Mouse (Mus musculus) intestine, embryonic 15.5 days (tissue): ENCODE measurements around the gene Ehbp1. TPM values are rescaled to one million over a fixed set of nuclear protein-coding genes. Genes with fewer than 3 reads are reported as not detected.

Experiments
- ATAC-seq: fragments of 200-750 bp; cut with Nextera tagmentation; 2 replicates; pipeline ENCODE4 v1.8.0; 2017; ENCODE audit warnings: moderate TSS enrichment, moderate library complexity
- H3K27ac ChIP-seq: fragments of 300-500 bp; sonication (generic); 2 replicates; pipeline ENCODE4 v1.5.1; 2015; ENCODE audit warnings: mild to moderate bottlenecking, inconsistent platforms
- H3K27me3 ChIP-seq: fragments of 300-500 bp; sonication (generic); replicated peaks from 2 replicates; pipeline ENCODE4 v1.6.1; 2015; ENCODE audit warnings: inconsistent platforms
- H3K36me3 ChIP-seq: fragments of 300-500 bp; sonication (generic); 2 replicates; pipeline ENCODE4 v1.6.1; 2015; ENCODE audit warnings: inconsistent platforms
- H3K4me1 ChIP-seq: fragments of 300-500 bp; sonication (generic); replicated peaks from 2 replicates; pipeline ENCODE4 v1.6.1; 2015; ENCODE audit warnings: inconsistent platforms
- H3K4me2 ChIP-seq: fragments of 300-500 bp; sonication (generic); replicated peaks from 2 replicates; pipeline ENCODE4 v1.6.1; 2015; ENCODE audit warnings: mild to moderate bottlenecking, inconsistent platforms
- H3K4me3 ChIP-seq: fragments of 300-500 bp; sonication (generic); replicated peaks from 2 replicates; pipeline ENCODE4 v1.5.1; 2015; ENCODE audit warnings: inconsistent platforms
- H3K9ac ChIP-seq: fragments of 300-500 bp; sonication (generic); 2 replicates; pipeline ENCODE4 v1.6.1; 2015; ENCODE audit warnings: inconsistent platforms
- H3K9me3 ChIP-seq: fragments of 300-500 bp; sonication (generic); 2 replicates; pipeline ENCODE4 v1.6.1; 2016; ENCODE audit warnings: inconsistent platforms
- WGBS: fragments of 180-500 bp; shearing (Covaris S2); methylation state at CpG from one replicate; pipeline ENCODE4 v1.1.7; 2015; 5-methylcytosine and 5-hydroxymethylcytosine counted together
- polyA plus RNA-seq: library from polyadenylated mRNA; unstranded; fragments of >200 nt; fragmentation: Nextera tagmentation; extraction: Ambion mirVana; gene quantifications from 2 replicates; pipeline ENCODE4 v1.2.1, GENCODE M21; 2015

Gene Ehbp1
- polyA plus RNA-seq, 1 experiment from 2014 or later, result 8.8 TPM

- ATAC-seq, result no peak
- Histone ChIP-seq H3K9ac (no peak overlapping the region), H3K27ac (no peak overlapping the region), H3K9me3 (no peaks in the 10 kb centered on the region), H3K4me1 (no peaks in the 10 kb centered on the region), H3K4me2 (no peak overlapping the region), H3K4me3 (no peak overlapping the region), H3K27me3 (no peaks in the 10 kb centered on the region), H3K36me3 (no peaks in the 10 kb centered on the region; the same call in 1 of the 2 replicates)
- 89% methylated on average over 3 of the region's 3 CpGs for WGBS
Observed at GRCm38 (mm10) chr11:22271889-22272288, 70.2 kb downstream of the Ehbp1 start.

GRCm38 (mm10) chr11:22269643-22270042 lies 72.4 kb downstream of the Ehbp1 start:
- no peak overlapping the region for H3K27ac ChIP-seq
- 47% methylated on average over 4 of the region's 4 CpGs for WGBS
- H3K27me3 ChIP-seq, result no peaks in the 10 kb centered on the region
- no peak overlapping the region for H3K9ac ChIP-seq
- H3K4me3 ChIP-seq, result no peak overlapping the region
- no peak overlapping the region for H3K4me2 ChIP-seq
- peak; percentile 57; the same call in 1 of the 2 replicates for ATAC-seq
- H3K36me3 ChIP-seq, result no peaks in the 10 kb centered on the region
- no peaks in the 10 kb centered on the region for H3K4me1 ChIP-seq
- no peaks in the 10 kb centered on the region for H3K9me3 ChIP-seq

GRCm38 (mm10) chr11:22269173-22269572 lies 72.9 kb downstream of the Ehbp1 start:
- H3K27ac ChIP-seq, result no peak overlapping the region
- H3K9me3 ChIP-seq, result no peaks in the 10 kb centered on the region
- H3K27me3 ChIP-seq, result no peaks in the 10 kb centered on the region
- no peak overlapping the region for H3K4me2 ChIP-seq
- no peak for ATAC-seq
- no peak overlapping the region for H3K9ac ChIP-seq
- no peak overlapping the region for H3K4me3 ChIP-seq
- H3K36me3 ChIP-seq, result no peaks in the 10 kb centered on the region
- 69% methylated on average over 3 of the region's 3 CpGs for WGBS
- no peaks in the 10 kb centered on the region for H3K4me1 ChIP-seq

GRCm38 (mm10) chr11:22267014-22267413 lies 75.1 kb downstream of the Ehbp1 start:
- H3K27me3 ChIP-seq, result no peaks in the 10 kb centered on the region
- H3K9me3 ChIP-seq, result no peaks in the 10 kb centered on the region
- H3K27ac ChIP-seq, result no peak overlapping the region
- H3K4me3 ChIP-seq, result no peak overlapping the region
- H3K4me1 ChIP-seq, result no peaks in the 10 kb centered on the region
- H3K36me3 ChIP-seq, result no peaks in the 10 kb centered on the region
- no peak overlapping the region for H3K9ac ChIP-seq
- ATAC-seq, result peak; percentile 91
- no peak overlapping the region for H3K4me2 ChIP-seq

GRCm38 (mm10) chr11:22255418-22255817 lies 86.7 kb downstream of the Ehbp1 start:
- WGBS, result 100% methylated on average over 1 of the region's 1 CpGs
- Histone ChIP-seq H3K27ac (no peak overlapping the region), H3K4me3 (no peak overlapping the region), H3K36me3 (no peaks in the 10 kb centered on the region), H3K9me3 (no peaks in the 10 kb centered on the region), H3K4me1 (no peaks in the 10 kb centered on the region), H3K9ac (no peak overlapping the region), H3K27me3 (no peaks in the 10 kb centered on the region), H3K4me2 (no peak overlapping the region)
- no peak for ATAC-seq

GRCm38 (mm10) chr11:22249363-22249762 lies 92.7 kb downstream of the Ehbp1 start:
- Histone ChIP-seq H3K4me1 (no peaks in the 10 kb centered on the region), H3K36me3 (no peaks in the 10 kb centered on the region), H3K4me3 (no peak overlapping the region), H3K4me2 (no peak overlapping the region), H3K9me3 (no peaks in the 10 kb centered on the region), H3K27me3 (no peaks in the 10 kb centered on the region), H3K9ac (no peak overlapping the region), H3K27ac (no peak overlapping the region)
- ATAC-seq, result no peak
- WGBS, result 70% methylated on average over 2 of the region's 2 CpGs

GRCm38 (mm10) chr11:22247736-22248135 lies 94.4 kb downstream of the Ehbp1 start:
- no peaks in the 10 kb centered on the region for H3K9me3 ChIP-seq
- no peak overlapping the region for H3K4me2 ChIP-seq
- no peak overlapping the region for H3K9ac ChIP-seq
- no peaks in the 10 kb centered on the region for H3K36me3 ChIP-seq
- H3K27ac ChIP-seq, result no peak overlapping the region
- H3K27me3 ChIP-seq, result no peaks in the 10 kb centered on the region
- H3K4me1 ChIP-seq, result no peaks in the 10 kb centered on the region
- ATAC-seq, result no peak
- WGBS, result 70% methylated on average over 4 of the region's 4 CpGs
- H3K4me3 ChIP-seq, result no peak overlapping the region

- Histone ChIP-seq H3K4me2 (no peak overlapping the region), H3K4me3 (no peak overlapping the region), H3K27ac (no peak overlapping the region), H3K9me3 (no peaks in the 10 kb centered on the region), H3K27me3 (no peaks in the 10 kb centered on the region), H3K9ac (no peak overlapping the region), H3K4me1 (no peaks in the 10 kb centered on the region), H3K36me3 (no peaks in the 10 kb centered on the region)
- no peak for ATAC-seq
Observed at GRCm38 (mm10) chr11:22247069-22247468, 95.0 kb downstream of the Ehbp1 start.

- no peak overlapping the region for H3K4me2 ChIP-seq
- WGBS, result 82% methylated on average over 5 of the region's 5 CpGs
- no peak overlapping the region for H3K4me3 ChIP-seq
- no peaks in the 10 kb centered on the region for H3K9me3 ChIP-seq
- H3K9ac ChIP-seq, result no peak overlapping the region
- H3K27me3 ChIP-seq, result no peaks in the 10 kb centered on the region
- H3K36me3 ChIP-seq, result no peaks in the 10 kb centered on the region
- H3K27ac ChIP-seq, result no peak overlapping the region
- H3K4me1 ChIP-seq, result no peaks in the 10 kb centered on the region
- no peak for ATAC-seq
Observed at GRCm38 (mm10) chr11:22235558-22235957, 106.5 kb downstream of the Ehbp1 start.

- Histone ChIP-seq H3K36me3 (no peaks in the 10 kb centered on the region), H3K4me1 (no peaks in the 10 kb centered on the region), H3K4me2 (no peak overlapping the region), H3K4me3 (no peak overlapping the region), H3K27me3 (no peaks in the 10 kb centered on the region), H3K9ac (no peak overlapping the region), H3K27ac (no peak overlapping the region), H3K9me3 (no peaks in the 10 kb centered on the region)
- 77% methylated on average over 1 of the region's 1 CpGs for WGBS
- peak; percentile 66 for ATAC-seq
Observed at GRCm38 (mm10) chr11:22234739-22235138, 107.4 kb downstream of the Ehbp1 start.

- Histone ChIP-seq H3K9me3 (no peaks in the 10 kb centered on the region), H3K4me2 (no peak overlapping the region), H3K9ac (no peak overlapping the region), H3K27ac (no peak overlapping the region), H3K4me3 (no peak overlapping the region), H3K4me1 (no peaks in the 10 kb centered on the region), H3K36me3 (no peaks in the 10 kb centered on the region), H3K27me3 (no peaks in the 10 kb centered on the region)
- 58% methylated on average over 6 of the region's 6 CpGs for WGBS
- ATAC-seq, result no peak
Observed at GRCm38 (mm10) chr11:22230906-22231305, 111.2 kb downstream of the Ehbp1 start.

GRCm38 (mm10) chr11:22225619-22226018 lies 116.5 kb downstream of the Ehbp1 start:
- Histone ChIP-seq H3K27ac (no peak overlapping the region), H3K27me3 (no peaks in the 10 kb centered on the region), H3K4me1 (no peaks in the 10 kb centered on the region), H3K9me3 (no peaks in the 10 kb centered on the region), H3K36me3 (no peaks in the 10 kb centered on the region), H3K9ac (no peak overlapping the region), H3K4me3 (no peak overlapping the region), H3K4me2 (no peak overlapping the region)
- ATAC-seq, result no peak
- WGBS, result 44% methylated on average over 2 of the region's 2 CpGs

- Histone ChIP-seq H3K4me1 (no peaks in the 10 kb centered on the region), H3K27ac (no peak overlapping the region), H3K36me3 (no peaks in the 10 kb centered on the region), H3K9ac (no peak overlapping the region), H3K27me3 (no peaks in the 10 kb centered on the region), H3K4me3 (no peak overlapping the region), H3K4me2 (no peak overlapping the region), H3K9me3 (no peaks in the 10 kb centered on the region)
- WGBS, result 88% methylated on average over 2 of the region's 2 CpGs
- no peak for ATAC-seq
Observed at GRCm38 (mm10) chr11:22218222-22218621, 123.9 kb downstream of the Ehbp1 start.

- no peaks in the 10 kb centered on the region for H3K4me1 ChIP-seq
- H3K27ac ChIP-seq, result no peak overlapping the region
- H3K4me2 ChIP-seq, result no peak overlapping the region
- 86% methylated on average over 7 of the region's 7 CpGs for WGBS
- no peaks in the 10 kb centered on the region for H3K36me3 ChIP-seq
- H3K4me3 ChIP-seq, result no peak overlapping the region
- no peaks in the 10 kb centered on the region for H3K27me3 ChIP-seq
- no peaks in the 10 kb centered on the region for H3K9me3 ChIP-seq
- no peak for ATAC-seq
- no peak overlapping the region for H3K9ac ChIP-seq
Observed at GRCm38 (mm10) chr11:22216941-22217340, 125.2 kb downstream of the Ehbp1 start.
